Mouse (Mus musculus): ENCODE measurements around the gene Znhit2.
"Not testable (repeated sequence)": the region's sequence is repeated elsewhere in the genome, so short reads cannot be mapped to it uniquely, and the experiment has no call there.

Gene Znhit2
- long read RNA-seq, experiment 1, transcript Znhit2-201 (1 exons, 1,281 nt): major isoform, 55 of 55 reads
- long read RNA-seq, experiment 1, partial matches to known transcripts: 0 of 55 reads
- long read RNA-seq, experiment 1, other reads (novel, unspliced or antisense): 0 of 55 reads
- long read RNA-seq, experiment 2, transcript Znhit2-201 (1 exons, 1,281 nt): major isoform, 94 of 94 reads
- long read RNA-seq, experiment 2, partial matches to known transcripts: 0 of 94 reads
- long read RNA-seq, experiment 2, other reads (novel, unspliced or antisense): 0 of 94 reads

GRCm38 (mm10) chr19:6061021-6061533 is at the start of gene Znhit2:
Znhit2 (plus strand) TSS chr19:6061192.
- intact Hi-C loops (cut with DNase I): no loop called here

- intact Hi-C loops (cut with DNase I): no loop called here
These were observed 47.3 kb upstream of the Znhit2 start for GRCm38 (mm10) chr19:6013691-6014090.

GRCm38 (mm10) chr19:6014991-6015510 is 45.9 kb upstream of the Znhit2 start:
- intact Hi-C loops (cut with DNase I): loop anchor here (5.0 kb wide), 1 partner anchor 33 kb away; no protein-coding TSS in a partner anchor

GRCm38 (mm10) chr19:6015511-6016315 is 45.3 kb upstream of the Znhit2 start, which contains the start of gene Capn1:
Capn1 (minus strand) TSS chr19:6015897.
- intact Hi-C loops (cut with DNase I): loop anchor here (5.0 kb wide), 1 partner anchor 33 kb away; no protein-coding TSS in a partner anchor

- intact Hi-C loops (cut with DNase I): loop anchor here (5.0 kb wide), 1 partner anchor 34 kb away; no protein-coding TSS in a partner anchor
These were observed 44.5 kb upstream of the Znhit2 start for GRCm38 (mm10) chr19:6016532-6016931.

- intact Hi-C loops (cut with DNase I): loop anchor here (1.0 to 5.0 kb wide), 2 partner anchors 36 to 53 kb away; no protein-coding TSS in a partner anchor
These were observed 42.6 kb upstream of the Znhit2 start for GRCm38 (mm10) chr19:6018142-6019089.

GRCm38 (mm10) chr19:6020276-6020675 is 40.7 kb upstream of the Znhit2 start:
- intact Hi-C loops (cut with DNase I): no loop called here

- intact Hi-C loops (cut with DNase I): no loop called here
These were observed 37.9 kb upstream of the Znhit2 start for GRCm38 (mm10) chr19:6023059-6023458.

GRCm38 (mm10) chr19:6023930-6024329 is 37.1 kb upstream of the Znhit2 start:
- intact Hi-C loops (cut with DNase I): no loop called here

GRCm38 (mm10) chr19:6028991-6029390 is 32.0 kb upstream of the Znhit2 start:
- intact Hi-C loops (cut with DNase I): no loop called here

- intact Hi-C loops (cut with DNase I): no loop called here
These were observed 31.6 kb upstream of the Znhit2 start for GRCm38 (mm10) chr19:6029426-6029825.

- intact Hi-C loops (cut with DNase I): no loop called here
These were observed 30.3 kb upstream of the Znhit2 start for GRCm38 (mm10) chr19:6030520-6031280.

GRCm38 (mm10) chr19:6035966-6036585 is 24.9 kb upstream of the Znhit2 start:
- intact Hi-C loops (cut with DNase I): no loop called here

GRCm38 (mm10) chr19:6037695-6038094 is 23.3 kb upstream of the Znhit2 start:
- intact Hi-C loops (cut with DNase I): no loop called here

- intact Hi-C loops (cut with DNase I): no loop called here
These were observed 22.7 kb upstream of the Znhit2 start for GRCm38 (mm10) chr19:6038326-6038725.

- intact Hi-C loops (cut with DNase I): no loop called here
These were observed 21.0 kb upstream of the Znhit2 start for GRCm38 (mm10) chr19:6040002-6040401.

- intact Hi-C loops (cut with DNase I): no loop called here
These were observed 18.7 kb upstream of the Znhit2 start for GRCm38 (mm10) chr19:6042293-6042692.

GRCm38 (mm10) chr19:6044102-6044501 is 16.9 kb upstream of the Znhit2 start:
- intact Hi-C loops (cut with DNase I): not testable (repeated sequence)

Data from adrenal gland (tissue).